Mouse (Mus musculus): ENCODE results near the gene Il20rb.
A peak's percentile ranks its signal among the peaks of the same experiment; 100 is the strongest.

The Il20rb gene

GRCm38 (mm10) chr9:100457971-100458681 lies 28.5 kb downstream of the Il20rb start:
- H3K36me3 ChIP-seq (ENCODE audit: insufficient read depth, low read length): peaks cover 16% of the 10 kb centered on the region
- H3K9me3 ChIP-seq (ENCODE audit: low read length): no peaks in the 10 kb centered on the region
- peaks cover 7% of the 10 kb centered on the region for H3K4me1 ChIP-seq (replicated peaks; ENCODE audit: low read depth, low read length)
- H3K27me3 ChIP-seq (ENCODE audit: insufficient read depth, low read length): peaks cover 14% of the 10 kb centered on the region
- TF ChIP-seq CTCF (conservative IDR thresholded peaks at IDR 0.05; ENCODE audit: low read length): no peak
- TF ChIP-seq NANOG (IDR thresholded peaks at IDR 0.05; ENCODE audit: borderline replicate concordance, low read length): no peak
- TF ChIP-seq POU5F1 (IDR thresholded peaks at IDR 0.05; ENCODE audit: borderline replicate concordance, low read length): no peak
- H3K4me3 ChIP-seq (replicated peaks; ENCODE audit: low read length): no peak overlapping the region

GRCm38 (mm10) chr9:100454664-100454993 lies 32.0 kb downstream of the Il20rb start:
- Histone ChIP-seq H3K9me3 (ENCODE audit: low read length) (no peaks in the 10 kb centered on the region), H3K36me3 (ENCODE audit: insufficient read depth, low read length) (peaks cover 11% of the 10 kb centered on the region), H3K4me3 (replicated peaks; ENCODE audit: low read length) (peak overlapping the region; percentile 64), H3K4me1 (replicated peaks; ENCODE audit: low read depth, low read length) (peaks cover 15% of the 10 kb centered on the region), H3K27me3 (ENCODE audit: insufficient read depth, low read length) (peaks cover 22% of the 10 kb centered on the region)
- TF ChIP-seq POU5F1 (IDR thresholded peaks at IDR 0.05; ENCODE audit: borderline replicate concordance, low read length) (no peak), NANOG (IDR thresholded peaks at IDR 0.05; ENCODE audit: borderline replicate concordance, low read length) (no peak), CTCF (conservative IDR thresholded peaks at IDR 0.05; ENCODE audit: low read length) (no peak)

- Histone ChIP-seq H3K36me3 (ENCODE audit: insufficient read depth, low read length) (peaks cover 11% of the 10 kb centered on the region), H3K9me3 (ENCODE audit: low read length) (no peaks in the 10 kb centered on the region), H3K4me1 (replicated peaks; ENCODE audit: low read depth, low read length) (peaks cover 18% of the 10 kb centered on the region), H3K27me3 (ENCODE audit: insufficient read depth, low read length) (peaks cover 22% of the 10 kb centered on the region), H3K4me3 (replicated peaks; ENCODE audit: low read length) (peak overlapping the region; percentile 64)
- TF ChIP-seq NANOG (IDR thresholded peaks at IDR 0.05; ENCODE audit: borderline replicate concordance, low read length) (no peak), POU5F1 (IDR thresholded peaks at IDR 0.05; ENCODE audit: borderline replicate concordance, low read length) (no peak), CTCF (conservative IDR thresholded peaks at IDR 0.05; ENCODE audit: low read length) (peak; percentile 47)
Measured at GRCm38 (mm10) chr9:100453944-100454663, 32.5 kb downstream of the Il20rb start.

- peaks cover 36% of the 10 kb centered on the region for H3K27me3 ChIP-seq (ENCODE audit: insufficient read depth, low read length)
- peaks cover 22% of the 10 kb centered on the region for H3K4me1 ChIP-seq (replicated peaks; ENCODE audit: low read depth, low read length)
- H3K9me3 ChIP-seq (ENCODE audit: low read length): no peaks in the 10 kb centered on the region
- no peaks in the 10 kb centered on the region for H3K36me3 ChIP-seq (ENCODE audit: insufficient read depth, low read length)
- H3K4me3 ChIP-seq (replicated peaks; ENCODE audit: low read length): no peak overlapping the region
- TF ChIP-seq POU5F1 (IDR thresholded peaks at IDR 0.05; ENCODE audit: borderline replicate concordance, low read length) (no peak), CTCF (conservative IDR thresholded peaks at IDR 0.05; ENCODE audit: low read length) (no peak), NANOG (IDR thresholded peaks at IDR 0.05; ENCODE audit: borderline replicate concordance, low read length) (no peak)
Measured at GRCm38 (mm10) chr9:100452432-100452831, 34.2 kb downstream of the Il20rb start.

GRCm38 (mm10) chr9:100446059-100446686 lies 40.4 kb downstream of the Il20rb start:
- Histone ChIP-seq H3K9me3 (ENCODE audit: low read length) (no peaks in the 10 kb centered on the region), H3K4me1 (replicated peaks; ENCODE audit: low read depth, low read length) (peaks cover 15% of the 10 kb centered on the region), H3K4me3 (replicated peaks; ENCODE audit: low read length) (peak overlapping the region; percentile 82), H3K36me3 (ENCODE audit: insufficient read depth, low read length) (no peaks in the 10 kb centered on the region), H3K27me3 (ENCODE audit: insufficient read depth, low read length) (peaks cover 41% of the 10 kb centered on the region)
- TF ChIP-seq CTCF (conservative IDR thresholded peaks at IDR 0.05; ENCODE audit: low read length): peak; percentile 97
- TF ChIP-seq POU5F1 (IDR thresholded peaks at IDR 0.05; ENCODE audit: borderline replicate concordance, low read length): no peak

- H3K27me3 ChIP-seq (ENCODE audit: insufficient read depth, low read length): peaks cover 12% of the 10 kb centered on the region
- H3K36me3 ChIP-seq (ENCODE audit: insufficient read depth, low read length): no peaks in the 10 kb centered on the region
- TF ChIP-seq POU5F1 (IDR thresholded peaks at IDR 0.05; ENCODE audit: borderline replicate concordance, low read length) (no peak), CTCF (conservative IDR thresholded peaks at IDR 0.05; ENCODE audit: low read length) (no peak), NANOG (IDR thresholded peaks at IDR 0.05; ENCODE audit: borderline replicate concordance, low read length) (no peak)
- H3K4me1 ChIP-seq (replicated peaks; ENCODE audit: low read depth, low read length): no peaks in the 10 kb centered on the region
- H3K4me3 ChIP-seq (replicated peaks; ENCODE audit: low read length): no peak overlapping the region
- no peaks in the 10 kb centered on the region for H3K9me3 ChIP-seq (ENCODE audit: low read length)
Measured at GRCm38 (mm10) chr9:100440111-100440790, 46.3 kb downstream of the Il20rb start.

- Histone ChIP-seq H3K9me3 (ENCODE audit: low read length) (no peaks in the 10 kb centered on the region), H3K4me3 (replicated peaks; ENCODE audit: low read length) (no peak overlapping the region), H3K4me1 (replicated peaks; ENCODE audit: low read depth, low read length) (no peaks in the 10 kb centered on the region), H3K27me3 (ENCODE audit: insufficient read depth, low read length) (peaks cover 7% of the 10 kb centered on the region), H3K36me3 (ENCODE audit: insufficient read depth, low read length) (no peaks in the 10 kb centered on the region)
- TF ChIP-seq CTCF (conservative IDR thresholded peaks at IDR 0.05; ENCODE audit: low read length) (no peak), NANOG (IDR thresholded peaks at IDR 0.05; ENCODE audit: borderline replicate concordance, low read length) (no peak), POU5F1 (IDR thresholded peaks at IDR 0.05; ENCODE audit: borderline replicate concordance, low read length) (no peak)
Measured at GRCm38 (mm10) chr9:100439481-100439880, 47.1 kb downstream of the Il20rb start.

- H3K27me3 ChIP-seq (ENCODE audit: insufficient read depth, low read length): peaks cover 2% of the 10 kb centered on the region
- no peak overlapping the region for H3K4me3 ChIP-seq (replicated peaks; ENCODE audit: low read length)
- H3K36me3 ChIP-seq (ENCODE audit: insufficient read depth, low read length): no peaks in the 10 kb centered on the region
- no peak for TF ChIP-seq CTCF (conservative IDR thresholded peaks at IDR 0.05; ENCODE audit: low read length)
- no peak for TF ChIP-seq NANOG (IDR thresholded peaks at IDR 0.05; ENCODE audit: borderline replicate concordance, low read length)
- TF ChIP-seq POU5F1 (IDR thresholded peaks at IDR 0.05; ENCODE audit: borderline replicate concordance, low read length): no peak
- no peaks in the 10 kb centered on the region for H3K4me1 ChIP-seq (replicated peaks; ENCODE audit: low read depth, low read length)
- no peaks in the 10 kb centered on the region for H3K9me3 ChIP-seq (ENCODE audit: low read length)
Measured at GRCm38 (mm10) chr9:100438994-100439393, 47.6 kb downstream of the Il20rb start.
